Mouse (Mus musculus): Measurements from ENCODE around the gene Spag6.

The Spag6 gene

DNA sequence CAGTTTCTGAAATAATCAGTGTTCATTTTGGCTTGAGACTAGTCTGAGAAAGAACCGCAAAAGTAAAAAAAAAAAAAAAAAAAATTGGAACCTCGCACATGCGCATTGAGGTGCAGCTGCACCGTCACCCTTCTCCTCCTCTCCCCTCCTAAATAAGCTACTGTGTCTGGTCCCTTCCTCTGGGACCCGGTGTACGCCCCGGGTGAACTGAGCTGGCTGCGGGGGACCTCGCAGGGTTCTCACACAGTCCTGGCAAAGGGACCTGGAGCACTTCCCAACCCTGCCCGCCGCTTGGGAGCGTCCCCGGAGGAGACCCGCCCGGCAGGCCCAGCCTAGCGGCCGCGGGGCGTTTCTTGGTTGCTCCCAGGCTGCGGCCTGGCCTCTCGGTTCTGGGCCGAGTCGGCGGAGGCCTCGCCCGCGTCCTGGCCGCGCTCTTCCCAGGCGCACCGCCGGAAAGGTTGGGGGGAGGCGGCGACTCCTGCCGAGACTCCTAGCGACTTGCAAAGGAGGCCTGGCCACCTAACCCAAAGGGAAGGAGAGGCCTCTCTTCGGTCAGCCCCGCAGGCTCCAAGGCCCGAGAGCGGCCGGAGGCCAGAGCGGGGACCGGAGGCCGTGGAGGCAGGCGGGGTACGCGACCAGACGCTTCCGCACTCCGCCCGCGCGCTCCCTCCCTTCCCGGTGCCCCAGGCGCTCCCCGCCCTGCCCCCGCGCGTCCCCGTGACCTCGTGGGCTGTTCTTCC lies at the start of gene Spag6:
Gene Spag6, plus strand, starts transcription at position 162 of the 740 bp plus-strand sequence.
- peak in 1 of 2 experiments; percentile 61 for DNase-seq (ENCODE audit: low read depth in 1 of 2, low spot score in 2 of 2)

DNA sequence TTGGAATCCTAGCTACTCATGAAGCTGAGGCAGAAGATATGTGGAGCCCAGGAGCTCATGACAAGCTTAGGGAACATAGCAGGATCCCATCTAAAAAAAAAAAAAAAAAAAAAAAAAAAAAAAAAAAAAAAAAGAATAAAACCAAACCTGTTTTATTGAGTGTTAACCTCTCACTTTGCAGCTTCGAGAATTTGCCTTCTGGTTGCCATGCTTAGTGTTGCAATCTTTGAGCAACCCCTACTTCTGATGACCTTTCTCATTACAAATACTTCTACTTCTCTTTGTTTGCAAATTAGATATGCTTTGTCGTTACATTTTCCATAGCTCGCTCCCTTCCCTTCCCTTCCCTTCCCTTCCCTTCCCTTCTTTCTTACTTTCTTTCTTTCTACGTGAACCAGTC lies 45.3 kb upstream of the Spag6 start:
- DNase-seq (ENCODE audit: low read depth in 1 of 2, low spot score in 2 of 2): no peak

DNA sequence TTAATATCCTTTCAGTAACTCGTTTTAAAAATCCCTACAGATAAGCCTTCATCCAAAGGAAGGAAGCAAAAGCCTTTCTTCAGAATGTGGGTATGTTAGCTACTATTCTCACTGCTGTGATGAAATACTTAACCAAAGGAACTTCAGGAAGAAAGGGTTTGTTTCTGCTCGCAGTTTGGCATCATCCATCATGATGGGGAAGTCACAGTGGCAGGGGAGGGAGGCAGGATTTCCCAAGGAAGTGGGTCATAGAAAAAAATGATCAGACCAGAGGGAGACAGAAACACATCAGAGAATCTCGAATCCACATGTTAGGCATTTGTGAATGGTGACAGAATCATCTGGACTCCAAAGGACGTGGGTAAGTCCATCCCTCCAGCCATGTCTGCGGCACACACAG lies 39.0 kb upstream of the Spag6 start:
- no peak for DNase-seq (ENCODE audit: low read depth in 1 of 2, low spot score in 2 of 2)

DNA sequence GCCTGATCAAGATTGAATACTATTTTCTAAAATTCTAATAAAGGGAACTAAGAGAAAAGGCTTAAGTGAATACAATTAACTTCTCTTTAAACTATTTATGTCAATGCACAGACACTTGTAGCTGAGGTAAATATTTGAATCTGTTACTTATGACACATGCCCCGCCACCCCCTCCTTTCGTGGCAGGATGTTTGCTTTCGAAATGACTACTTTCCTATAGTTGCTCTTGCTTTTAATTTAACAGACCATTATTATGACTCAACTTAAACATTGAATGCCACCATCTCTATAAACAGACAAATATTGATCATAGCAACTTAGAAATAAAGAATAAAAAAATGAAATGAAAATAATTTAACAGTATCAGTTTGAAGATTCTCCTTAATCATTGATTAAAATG lies 29.8 kb upstream of the Spag6 start:
- no peak for DNase-seq (ENCODE audit: low read depth in 1 of 2, low spot score in 2 of 2)

DNA sequence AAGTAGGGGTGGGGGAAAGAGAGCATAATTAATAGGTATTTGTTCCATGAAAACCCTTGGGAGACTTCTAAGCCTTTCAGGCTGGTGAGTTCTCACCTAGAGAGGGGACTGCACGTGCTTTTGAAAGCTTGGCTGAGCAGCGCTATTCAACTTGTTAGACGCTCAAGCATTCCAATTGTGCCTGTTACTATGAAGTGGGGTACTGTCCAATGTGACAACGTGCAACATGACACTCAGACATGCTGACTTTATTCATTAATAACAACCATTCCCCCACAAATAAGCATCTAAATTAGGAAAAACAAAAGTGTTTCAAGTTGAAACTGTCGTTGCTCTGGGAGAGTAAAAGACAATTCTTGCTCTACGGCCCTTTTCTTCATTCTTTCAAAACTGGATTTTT lies 22.8 kb upstream of the Spag6 start:
- no peak for DNase-seq (ENCODE audit: low read depth in 1 of 2, low spot score in 2 of 2)

DNA sequence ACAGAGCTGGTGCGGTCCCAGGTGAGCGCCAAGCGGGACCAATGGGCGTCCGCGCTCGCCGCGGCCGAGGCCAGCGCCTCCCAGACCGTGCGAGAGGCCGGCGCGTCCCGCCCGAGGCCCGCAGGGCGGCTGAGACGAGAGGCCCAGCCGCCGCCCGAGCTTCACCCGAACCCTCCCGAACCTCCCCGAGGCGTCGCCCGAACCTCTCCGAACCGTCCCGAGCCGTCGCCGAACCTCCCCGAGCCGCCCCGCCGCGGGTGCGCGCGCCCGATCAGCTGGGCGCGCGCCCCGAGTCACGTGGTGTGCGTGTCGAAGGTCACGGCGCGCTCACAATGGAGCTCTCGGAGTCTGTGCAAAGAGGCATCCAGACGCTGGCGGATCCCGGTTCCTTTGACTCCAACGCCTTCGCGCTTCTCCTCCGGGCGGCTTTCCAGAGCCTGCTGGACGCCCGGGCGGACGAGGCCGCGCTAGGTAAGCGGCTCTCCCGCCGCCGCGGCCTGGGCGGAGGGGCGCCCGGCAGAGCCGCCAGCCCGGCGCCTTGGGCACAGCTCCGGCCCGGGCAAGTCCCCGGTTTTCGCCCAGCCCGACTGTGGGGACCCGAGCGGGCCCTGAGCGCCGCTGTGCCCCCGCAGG lies 21.6 kb upstream of the Spag6 start, which contains the start of gene Commd3:
Gene Commd3, plus strand, starts transcription at position 252 of the 633 bp plus-strand sequence.
- peak; percentile 59 to 87 for DNase-seq (ENCODE audit: low read depth in 1 of 2, low spot score in 2 of 2)

DNA sequence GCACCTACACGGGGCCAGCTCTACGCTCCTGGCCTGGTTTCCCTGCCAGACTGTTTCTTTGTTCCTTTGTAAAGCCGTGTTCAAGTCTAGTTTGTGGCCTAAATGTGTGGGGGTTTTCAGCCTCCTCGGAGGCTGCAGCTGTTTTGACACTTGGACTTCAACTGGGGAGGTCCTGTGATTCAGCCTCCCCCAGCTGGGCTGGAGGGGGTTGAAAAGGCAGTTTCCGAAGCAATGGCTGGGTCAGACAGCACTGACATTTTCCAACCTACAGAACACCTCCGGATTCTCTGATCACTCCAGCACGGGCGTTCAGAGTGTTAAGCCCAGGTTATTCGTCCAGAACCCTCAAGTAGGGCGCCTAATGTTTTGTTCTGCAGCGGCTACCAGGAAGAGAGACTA lies 21.1 kb upstream of the Spag6 start:
- no peak for DNase-seq (ENCODE audit: low read depth in 1 of 2, low spot score in 2 of 2)

DNA sequence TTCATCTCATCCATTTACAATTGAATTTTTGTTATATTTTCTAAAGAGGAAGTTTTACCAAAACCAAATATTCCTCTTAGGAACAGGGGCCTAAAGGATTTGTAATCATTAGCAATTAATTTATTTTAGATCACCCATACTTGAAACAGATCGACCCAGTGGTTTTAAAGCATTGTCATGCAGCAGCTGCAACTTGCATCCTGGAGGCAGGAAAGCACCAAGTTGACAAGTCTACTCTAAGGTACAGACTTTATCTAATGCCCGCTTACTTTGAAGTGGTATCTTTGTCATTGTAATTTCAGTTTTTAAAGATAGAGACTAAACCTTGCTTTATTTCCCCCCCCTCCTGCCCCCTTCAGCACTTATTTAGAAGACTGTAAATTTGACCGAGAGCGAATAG lies 20.1 kb upstream of the Spag6 start:
- no peak for DNase-seq (ENCODE audit: low read depth in 1 of 2, low spot score in 2 of 2)

DNA sequence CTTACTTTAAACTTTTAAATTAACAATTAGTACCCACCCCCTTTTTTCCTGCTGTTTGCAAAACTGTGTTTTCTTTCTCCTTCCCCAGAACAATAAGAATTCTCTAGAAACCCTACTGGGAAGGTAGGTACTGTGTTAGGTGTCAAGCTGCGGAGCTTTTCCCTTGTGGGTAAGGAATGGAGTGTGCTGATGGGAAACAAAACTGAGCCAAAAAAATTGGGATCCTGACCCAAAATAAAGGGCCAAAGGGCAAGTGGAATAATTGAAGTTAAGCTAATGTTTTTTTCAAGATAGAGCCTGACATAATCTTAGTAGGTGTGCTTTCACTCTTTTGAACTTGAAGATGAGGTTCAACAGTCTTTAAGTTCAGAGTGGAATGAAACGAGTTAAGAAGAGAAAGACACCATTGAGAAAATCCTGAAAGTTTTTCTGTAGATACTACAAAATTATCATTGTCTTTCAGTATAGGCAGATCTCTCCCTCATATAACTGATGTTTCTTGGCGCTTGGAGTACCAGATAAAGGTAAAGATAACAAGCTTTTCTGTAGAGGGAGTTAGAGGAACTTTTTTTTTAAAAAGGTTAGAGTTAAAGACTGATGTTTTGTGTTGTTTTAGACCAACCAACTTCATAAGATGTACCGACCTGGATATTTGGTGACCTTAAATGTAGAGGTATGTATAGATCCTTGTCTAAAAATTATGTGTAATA lies 19.5 kb upstream of the Spag6 start:
- DNase-seq (ENCODE audit: low read depth in 1 of 2, low spot score in 2 of 2): no peak

DNA sequence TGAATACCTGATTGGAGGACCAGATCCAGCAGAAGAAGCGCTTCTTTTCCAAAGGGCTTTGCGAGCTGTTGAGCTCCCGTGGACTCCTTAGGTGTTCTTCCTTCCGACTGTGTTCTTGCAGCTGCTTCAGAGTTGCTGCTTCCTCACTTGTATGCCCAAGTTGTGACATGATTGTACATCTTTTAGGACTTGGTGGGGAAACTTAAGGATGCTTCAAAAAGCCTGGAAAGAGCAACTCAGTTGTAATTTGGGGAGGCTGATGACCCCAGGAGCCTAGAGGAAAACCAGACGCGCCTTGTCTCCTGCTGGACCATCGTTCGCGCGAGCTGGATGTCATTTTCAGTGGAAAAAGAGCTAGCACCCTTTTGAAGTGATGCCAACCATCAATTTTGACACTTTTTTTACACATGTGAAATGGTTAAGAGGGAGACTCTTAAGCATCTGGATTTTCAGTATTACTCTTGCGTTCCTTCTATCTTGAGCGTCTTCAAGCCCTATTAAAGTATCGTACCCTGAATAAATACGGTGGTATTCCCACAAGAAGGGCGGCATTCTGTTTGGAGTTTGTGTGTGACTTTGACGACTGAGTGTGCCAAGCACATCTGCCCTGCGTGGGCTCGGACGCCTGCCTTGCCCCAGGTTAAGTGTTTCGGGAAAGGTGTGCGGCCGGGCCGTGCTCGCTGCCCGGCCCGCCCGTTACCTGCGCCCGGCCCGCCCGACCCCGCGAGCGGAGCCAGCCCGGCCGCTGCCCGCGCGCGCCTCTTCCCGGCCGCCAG lies 18.0 kb upstream of the Spag6 start:
- DNase-seq (ENCODE audit: low read depth in 1 of 2, low spot score in 2 of 2): no peak

DNA sequence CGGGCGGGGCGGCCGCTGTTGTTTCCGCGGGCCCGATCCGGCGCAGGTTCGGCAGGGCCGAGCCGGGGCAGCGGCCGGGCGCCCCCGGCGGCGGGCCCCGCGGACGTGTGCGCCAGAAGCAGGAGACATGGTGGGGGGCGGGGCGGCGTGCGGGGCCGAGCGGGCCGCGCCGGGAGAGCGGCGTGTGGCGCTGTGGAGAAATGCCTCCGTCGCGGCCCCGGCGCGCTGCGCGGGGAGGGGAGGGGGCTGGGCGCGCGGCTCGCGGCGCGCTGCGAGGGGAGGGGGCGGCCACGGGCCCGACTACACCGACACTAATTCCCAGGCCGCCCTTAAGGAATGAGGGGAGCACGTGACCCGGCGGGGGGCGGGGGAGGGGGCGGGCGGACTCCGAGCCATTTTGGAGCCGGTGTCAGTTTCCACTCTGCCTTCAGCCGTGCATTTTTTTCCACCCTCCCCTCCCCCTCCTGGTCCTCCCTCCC lies 17.3 kb upstream of the Spag6 start:
- peak in 1 of 2 experiments; percentile 41 for DNase-seq (ENCODE audit: low read depth in 1 of 2, low spot score in 2 of 2)

DNA sequence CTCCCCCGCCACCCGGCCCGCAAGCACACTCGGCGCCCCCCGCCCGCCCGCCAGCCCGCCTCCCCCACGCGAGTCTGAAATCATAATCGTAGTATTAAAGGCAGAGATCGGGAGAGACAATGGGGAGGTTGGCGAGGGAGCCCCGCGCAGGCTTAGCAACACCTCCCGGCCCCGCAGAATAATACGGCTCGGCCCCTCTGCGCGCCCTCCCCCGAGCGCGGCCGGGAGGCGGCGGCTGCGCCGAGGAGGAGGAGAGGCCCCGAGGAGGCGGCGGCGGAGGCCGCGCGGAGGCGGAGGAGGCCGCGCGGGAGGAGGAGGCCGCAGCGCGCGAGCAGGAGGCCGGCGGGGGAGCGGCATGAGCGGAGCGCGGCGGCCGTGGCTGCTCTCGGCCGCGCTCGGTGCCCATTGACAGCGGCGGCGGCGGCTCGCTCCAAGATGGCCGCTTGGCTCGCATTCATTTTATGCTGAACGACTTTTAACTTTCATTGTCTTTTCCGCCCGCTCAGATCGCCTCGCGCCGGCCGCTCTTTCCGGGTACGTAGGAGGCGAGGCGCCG lies 16.8 kb upstream of the Spag6 start, which contains the start of gene Bmi1:
Gene Bmi1, plus strand, starts transcription at position 83 of the 556 bp plus-strand sequence.
- no peak for DNase-seq (ENCODE audit: low read depth in 1 of 2, low spot score in 2 of 2)

DNA sequence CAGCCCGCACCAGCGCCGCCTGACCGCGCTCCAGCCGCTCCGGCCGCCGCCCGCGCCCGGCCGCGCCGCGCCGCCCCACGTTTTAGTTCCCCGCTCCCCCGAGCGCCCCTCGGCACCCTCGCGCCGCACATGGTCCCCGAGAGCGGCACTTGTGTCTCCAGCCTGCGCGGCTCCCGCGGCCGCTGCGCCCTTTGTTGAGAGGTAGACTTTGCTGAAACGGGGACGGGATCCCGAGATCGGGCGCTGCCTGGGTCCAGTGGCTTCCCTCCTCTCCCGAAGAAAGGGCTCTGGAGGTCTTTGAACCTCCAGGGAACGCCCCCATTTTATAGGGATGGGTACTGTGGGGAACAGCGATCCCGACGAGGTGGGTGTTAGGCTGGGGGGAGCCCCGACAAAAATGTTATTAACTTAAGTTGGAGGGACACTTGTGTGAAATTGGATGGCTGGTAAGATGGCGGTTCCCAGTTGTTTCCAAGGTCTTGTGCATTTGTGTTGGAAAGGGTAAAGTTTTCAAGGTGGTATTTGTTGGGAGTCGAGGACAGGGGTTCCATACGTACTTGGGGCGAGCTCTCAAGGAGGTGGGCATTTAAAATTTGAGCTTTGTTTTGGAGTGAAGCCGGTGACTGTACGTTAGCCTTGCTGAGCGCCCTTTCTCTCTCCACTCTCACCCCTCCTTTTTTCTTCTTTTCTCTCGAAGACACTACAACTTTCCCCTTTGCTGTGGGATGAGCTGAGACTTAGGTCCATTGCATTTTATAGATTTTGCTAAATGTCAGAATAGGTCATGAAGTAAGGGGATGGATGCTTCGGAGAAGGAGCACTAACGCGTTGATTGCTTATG lies 16.0 kb upstream of the Spag6 start:
- DNase-seq (ENCODE audit: low read depth in 1 of 2, low spot score in 2 of 2): no peak

DNA sequence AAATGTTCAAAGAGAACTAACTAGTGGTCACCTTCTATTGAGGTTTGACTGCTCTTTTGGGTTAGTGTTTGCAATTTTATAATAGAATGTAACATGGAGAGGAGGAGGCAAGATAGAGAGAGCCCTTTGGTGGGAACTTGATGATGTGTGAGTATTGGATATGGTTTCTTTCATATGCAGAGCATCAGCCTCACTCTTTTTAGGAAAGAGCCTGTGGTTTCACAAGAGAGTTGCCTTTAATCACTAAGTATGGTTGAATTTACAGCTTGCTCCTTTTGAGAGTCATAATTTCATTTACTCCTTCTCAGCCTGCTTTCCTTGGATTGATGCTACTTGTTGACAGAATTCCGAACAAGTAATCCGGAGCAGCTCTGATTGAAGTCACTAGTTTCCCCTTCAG lies 14.1 kb upstream of the Spag6 start:
- DNase-seq (ENCODE audit: low read depth in 1 of 2, low spot score in 2 of 2): no peak

DNA sequence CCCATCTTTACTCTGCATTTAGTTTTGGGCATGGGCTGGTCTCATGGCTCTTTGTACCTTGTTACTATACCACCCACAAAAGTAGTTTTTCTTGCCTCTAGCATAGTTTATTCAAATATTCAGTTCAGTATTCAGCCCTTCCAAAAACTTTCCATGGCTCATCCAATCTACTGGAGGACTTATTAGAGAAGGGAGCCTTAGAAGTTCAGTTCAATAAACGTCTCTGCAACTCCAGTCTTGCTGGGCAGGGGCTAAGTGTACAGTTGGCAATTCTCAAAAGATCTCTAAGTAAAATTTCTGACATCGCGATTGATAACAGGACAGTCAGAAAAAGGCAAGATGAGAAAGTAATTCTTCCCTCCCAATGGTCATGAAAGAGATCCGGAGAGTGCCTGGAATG lies 13.3 kb upstream of the Spag6 start:
- no peak for DNase-seq (ENCODE audit: low read depth in 1 of 2, low spot score in 2 of 2)

DNA sequence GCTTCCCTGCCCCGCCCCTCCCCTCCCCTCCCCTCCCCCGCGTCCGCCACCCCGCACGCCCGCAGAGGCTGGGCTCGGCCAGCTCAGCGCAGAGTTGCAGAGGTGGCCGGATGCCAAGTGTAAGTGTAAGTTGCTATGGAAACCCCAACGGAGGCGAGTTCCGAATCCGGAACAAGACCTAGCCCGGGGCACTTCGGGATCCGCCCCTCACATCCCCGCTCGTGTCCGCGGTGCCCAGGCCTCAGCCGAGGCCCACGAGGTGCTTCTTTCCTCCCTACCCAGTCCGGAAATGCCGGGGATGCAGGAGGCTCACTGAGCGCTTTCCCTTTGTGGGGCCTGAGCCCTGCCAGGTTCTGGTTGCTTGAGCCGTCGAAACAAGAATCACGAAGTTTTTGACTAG lies 12.9 kb upstream of the Spag6 start:
- peak in 1 of 2 experiments; percentile 58 for DNase-seq (ENCODE audit: low read depth in 1 of 2, low spot score in 2 of 2)

DNA sequence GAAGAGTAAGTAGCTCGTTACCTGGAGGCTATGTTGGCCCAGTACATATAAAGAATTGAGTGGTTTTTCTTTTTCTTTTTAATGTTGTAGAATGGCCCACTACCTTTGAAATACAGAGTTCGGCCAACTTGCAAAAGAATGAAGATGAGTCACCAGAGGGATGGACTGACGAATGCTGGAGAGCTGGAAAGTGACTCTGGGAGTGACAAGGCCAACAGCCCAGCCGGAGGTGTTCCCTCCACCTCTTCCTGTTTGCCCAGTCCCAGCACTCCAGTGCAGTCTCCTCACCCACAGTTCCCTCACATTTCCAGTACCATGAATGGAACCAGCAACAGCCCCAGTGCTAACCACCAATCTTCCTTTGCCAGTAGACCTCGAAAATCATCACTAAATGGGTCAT lies 9.8 kb upstream of the Spag6 start:
- DNase-seq (ENCODE audit: low read depth in 1 of 2, low spot score in 2 of 2): no peak

DNA sequence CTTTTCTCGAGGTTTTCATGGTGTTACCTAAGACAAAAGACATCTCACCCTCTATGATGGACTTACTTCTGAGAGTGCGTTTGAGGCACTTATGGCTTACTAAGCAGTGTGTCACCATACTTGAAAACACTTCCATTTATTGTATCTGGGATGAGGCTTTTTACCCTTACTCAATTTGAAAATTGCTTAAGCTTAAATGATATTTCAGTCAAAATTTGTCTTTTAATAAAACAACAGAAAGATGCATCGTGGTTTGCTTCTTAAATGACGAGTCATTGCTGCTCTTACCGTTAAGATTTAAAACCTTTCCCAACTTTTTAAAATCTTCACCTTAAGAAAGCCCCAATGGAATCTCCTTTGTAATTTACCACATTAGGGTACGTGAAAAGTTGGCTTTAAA lies 7.4 kb upstream of the Spag6 start:
- DNase-seq (ENCODE audit: low read depth in 1 of 2, low spot score in 2 of 2): no peak

DNA sequence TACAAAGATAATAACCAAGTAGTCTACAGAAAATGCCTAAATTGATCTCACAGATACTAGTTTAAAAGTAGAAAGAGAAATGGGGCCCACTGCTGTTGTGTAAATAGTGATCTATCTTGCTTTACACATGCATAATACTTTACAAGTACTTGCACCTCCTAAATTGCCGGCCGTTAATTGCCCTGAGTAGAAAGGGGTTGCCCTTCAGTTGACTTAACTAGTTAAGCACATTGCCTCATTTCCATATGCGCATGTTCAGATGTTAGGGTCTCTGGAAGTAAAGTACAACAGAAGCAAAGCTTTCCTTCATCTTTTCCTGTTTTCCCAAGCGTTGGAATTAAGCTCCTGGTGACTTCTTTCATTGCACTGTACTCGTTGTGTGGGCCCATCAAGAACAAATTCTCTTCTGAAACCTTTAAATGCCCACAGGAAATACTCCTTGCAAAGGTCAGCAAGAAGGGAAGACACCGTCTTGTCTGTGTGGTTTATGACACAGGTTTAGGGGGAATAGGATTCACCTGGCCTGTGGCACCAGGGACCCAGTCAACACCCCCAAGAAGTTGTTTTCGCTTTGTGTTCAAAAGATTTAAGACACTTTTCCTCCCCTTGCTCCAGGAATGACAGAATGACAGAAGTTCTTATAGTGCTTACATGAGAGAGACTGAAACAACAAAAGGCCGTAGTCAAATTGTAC lies 6.9 kb upstream of the Spag6 start:
- DNase-seq (ENCODE audit: low read depth in 1 of 2, low spot score in 2 of 2): no peak
